Mouse (Mus musculus): ENCODE data around the gene Gpx2. TPM values are rescaled to one million over a fixed set of nuclear protein-coding genes. Genes with fewer than 3 reads are reported as not detected.

The Gpx2 gene
- total RNA-seq (2021), result not detected
- long read RNA-seq, experiment 1, result 0 reads
- long read RNA-seq, experiment 2, result 0 reads

- DNase-seq (ENCODE audit: low spot score in 2 of 2), result no peak
Observed at GRCm38 (mm10) chr12:76795350-76795749, at the start of gene Gpx2. Gpx2 (minus strand) TSS chr12:76795554.

GRCm38 (mm10) chr12:76844346-76845061 is 49.1 kb upstream of the Gpx2 start:
- DNase-seq (ENCODE audit: low spot score in 2 of 2), result no peak

GRCm38 (mm10) chr12:76840081-76840480 is 44.7 kb upstream of the Gpx2 start:
- no peak for DNase-seq (ENCODE audit: low spot score in 2 of 2)

- DNase-seq (ENCODE audit: low spot score in 2 of 2), result no peak
Observed at GRCm38 (mm10) chr12:76839298-76839697, 43.9 kb upstream of the Gpx2 start.

GRCm38 (mm10) chr12:76837844-76838650 is 42.7 kb upstream of the Gpx2 start:
- DNase-seq (ENCODE audit: low spot score in 2 of 2), result no peak

GRCm38 (mm10) chr12:76837101-76837843 is 41.9 kb upstream of the Gpx2 start:
- peak; percentile 90 to 93 for DNase-seq (ENCODE audit: low spot score in 2 of 2)

GRCm38 (mm10) chr12:76832704-76833103 is 37.4 kb upstream of the Gpx2 start:
- DNase-seq (ENCODE audit: low spot score in 2 of 2), result no peak

GRCm38 (mm10) chr12:76825283-76825682 is 29.9 kb upstream of the Gpx2 start:
- no peak for DNase-seq (ENCODE audit: low spot score in 2 of 2)

GRCm38 (mm10) chr12:76822651-76823041 is 27.3 kb upstream of the Gpx2 start, which contains the start of gene Rab15:
Rab15 (minus strand) TSS chr12:76822908.
- no peak for DNase-seq (ENCODE audit: low spot score in 2 of 2)

GRCm38 (mm10) chr12:76822002-76822650 is 26.8 kb upstream of the Gpx2 start:
- no peak for DNase-seq (ENCODE audit: low spot score in 2 of 2)

- DNase-seq (ENCODE audit: low spot score in 2 of 2), result no peak
Observed at GRCm38 (mm10) chr12:76820615-76821014, 25.3 kb upstream of the Gpx2 start.

GRCm38 (mm10) chr12:76819816-76820215 is 24.5 kb upstream of the Gpx2 start:
- DNase-seq (ENCODE audit: low spot score in 2 of 2), result no peak

GRCm38 (mm10) chr12:76818908-76819307 is 23.6 kb upstream of the Gpx2 start:
- no peak for DNase-seq (ENCODE audit: low spot score in 2 of 2)

GRCm38 (mm10) chr12:76818120-76818519 is 22.8 kb upstream of the Gpx2 start:
- no peak for DNase-seq (ENCODE audit: low spot score in 2 of 2)

- DNase-seq (ENCODE audit: low spot score in 2 of 2), result no peak
Observed at GRCm38 (mm10) chr12:76817176-76817575, 21.8 kb upstream of the Gpx2 start.

- DNase-seq (ENCODE audit: low spot score in 2 of 2), result no peak
Observed at GRCm38 (mm10) chr12:76816720-76817119, 21.4 kb upstream of the Gpx2 start.

GRCm38 (mm10) chr12:76814120-76814519 is 18.8 kb upstream of the Gpx2 start:
- no peak for DNase-seq (ENCODE audit: low spot score in 2 of 2)

GRCm38 (mm10) chr12:76813543-76813942 is 18.2 kb upstream of the Gpx2 start:
- no peak for DNase-seq (ENCODE audit: low spot score in 2 of 2)

- no peak for DNase-seq (ENCODE audit: low spot score in 2 of 2)
Observed at GRCm38 (mm10) chr12:76811006-76811405, 15.7 kb upstream of the Gpx2 start.

GRCm38 (mm10) chr12:76810491-76810890 is 15.1 kb upstream of the Gpx2 start:
- DNase-seq (ENCODE audit: low spot score in 2 of 2), result no peak

- DNase-seq (ENCODE audit: low spot score in 2 of 2), result no peak
Observed at GRCm38 (mm10) chr12:76807796-76808195, 12.4 kb upstream of the Gpx2 start.
